Mouse (Mus musculus): ENCODE results near the gene Isoc2a. TPM values are rescaled to one million over a fixed set of nuclear protein-coding genes. Genes with fewer than 3 reads are reported as not detected.

The Isoc2a gene
- polyA plus RNA-seq, 1 experiment from 2014 or later = 0.80 TPM

DNA sequence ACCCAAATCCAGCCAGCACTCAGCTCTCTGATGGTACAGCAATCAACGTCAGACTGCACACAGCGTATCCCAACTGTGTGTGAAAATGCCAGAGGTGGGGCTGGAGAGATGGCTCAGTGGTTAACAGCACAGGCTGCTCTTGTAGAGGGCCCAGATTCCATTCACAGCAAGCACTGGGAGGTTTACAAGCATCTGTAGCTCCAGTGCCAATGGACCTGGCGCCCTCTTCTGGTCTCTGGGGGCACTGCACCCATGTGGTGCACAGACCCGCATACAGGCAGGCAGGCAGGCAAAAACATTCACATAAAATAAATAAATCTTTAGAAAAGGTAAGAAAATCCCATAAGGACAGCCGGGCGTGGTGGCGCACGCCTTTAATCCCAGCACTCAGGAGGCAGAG, 24.2 kb downstream of the Isoc2a start:
- Histone ChIP-seq H3K9me3 (peaks cover 6% of the 10 kb centered on the region; the same call in 1 of the 2 replicates), H3K4me2 (replicated peaks) (no peak overlapping the region), H3K36me3 (no peaks in the 10 kb centered on the region), H3K4me3 (no peak overlapping the region), H3K9ac (replicated peaks) (no peak overlapping the region), H3K27ac (replicated peaks) (no peak overlapping the region), H3K4me1 (peaks cover 6% of the 10 kb centered on the region; the same call in 1 of the 2 replicates), H3K27me3 (peaks cover 16% of the 10 kb centered on the region)
- no peak for ATAC-seq (ENCODE audit: low FRiP score, low read depth)
- WGBS = 45% methylated on average over 8 of the region's 8 CpGs

DNA sequence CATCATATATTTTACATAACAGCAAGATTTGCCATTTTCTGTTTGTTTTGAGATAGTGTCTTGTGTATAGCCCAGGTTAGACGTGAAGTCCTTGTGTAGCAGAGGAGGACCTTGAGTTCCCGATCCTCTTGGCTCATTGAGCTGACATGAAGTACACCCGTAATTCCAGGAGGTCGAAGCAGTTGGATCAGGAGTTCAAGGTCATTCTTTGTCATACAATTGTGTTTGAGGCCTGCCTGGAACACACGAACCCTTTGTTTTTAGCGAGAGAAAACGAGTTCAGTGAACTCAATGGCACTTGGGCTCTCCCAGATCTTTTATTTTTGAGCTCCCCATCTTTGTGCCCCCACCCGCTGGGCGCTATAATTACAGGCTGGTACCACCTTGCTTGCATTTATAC, 25.5 kb downstream of the Isoc2a start:
- Histone ChIP-seq H3K27ac (replicated peaks) (no peak overlapping the region), H3K4me2 (replicated peaks) (no peak overlapping the region), H3K9me3 (peaks cover 6% of the 10 kb centered on the region; the same call in 1 of the 2 replicates), H3K4me3 (no peak overlapping the region), H3K36me3 (no peaks in the 10 kb centered on the region), H3K27me3 (peaks cover 16% of the 10 kb centered on the region), H3K4me1 (peaks cover 12% of the 10 kb centered on the region), H3K9ac (replicated peaks) (no peak overlapping the region)
- 79% methylated on average over 9 of the region's 9 CpGs for WGBS
- no peak for ATAC-seq (ENCODE audit: low FRiP score, low read depth)

DNA sequence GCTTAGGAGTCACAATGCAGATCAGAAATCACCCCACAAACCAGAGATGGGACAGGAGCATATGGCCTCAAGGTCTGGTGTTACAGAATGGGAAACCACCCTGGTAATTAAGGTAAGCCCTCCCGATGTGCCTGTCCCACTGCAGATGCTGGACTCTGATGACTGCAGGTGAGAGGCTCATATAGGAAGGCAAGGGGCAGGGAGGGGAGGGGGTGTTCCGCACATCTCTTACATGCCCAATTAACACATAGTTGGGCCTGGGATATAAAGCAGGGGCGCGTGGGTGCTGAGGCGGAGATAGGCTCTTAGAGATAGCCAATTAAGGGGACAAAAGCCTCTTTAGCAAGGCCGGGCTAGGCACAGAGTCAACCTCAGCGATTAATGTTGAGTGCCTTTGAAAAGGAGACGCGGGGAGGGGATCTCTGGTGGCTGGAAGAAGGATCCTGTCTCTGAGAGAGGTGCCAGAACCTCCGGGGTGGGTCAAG, 29.6 kb downstream of the Isoc2a start, which contains the start of gene Gm36210:
Gm36210 (minus strand) TSS at position 51 of the 485 bp plus-strand sequence.
- Histone ChIP-seq H3K4me2 (replicated peaks) (no peak within 1 kb of the TSS), H3K4me3 (no peak within 1 kb of the TSS), H3K4me1 (peaks cover 5% of the 10 kb centered on the region; the same call in 1 of the 2 replicates), H3K36me3 (no peaks in the 10 kb centered on the region), H3K27ac (replicated peaks) (no peak within 1 kb of the TSS), H3K27me3 (peaks cover 9% of the 10 kb centered on the region; the same call in 1 of the 2 replicates), H3K9me3 (peaks cover 3% of the 10 kb centered on the region; the same call in 1 of the 2 replicates), H3K9ac (replicated peaks) (no peak within 1 kb of the TSS)
- 49% methylated on average over 10 of the region's 10 CpGs for WGBS
- ATAC-seq (ENCODE audit: low FRiP score, low read depth) = no peak

DNA sequence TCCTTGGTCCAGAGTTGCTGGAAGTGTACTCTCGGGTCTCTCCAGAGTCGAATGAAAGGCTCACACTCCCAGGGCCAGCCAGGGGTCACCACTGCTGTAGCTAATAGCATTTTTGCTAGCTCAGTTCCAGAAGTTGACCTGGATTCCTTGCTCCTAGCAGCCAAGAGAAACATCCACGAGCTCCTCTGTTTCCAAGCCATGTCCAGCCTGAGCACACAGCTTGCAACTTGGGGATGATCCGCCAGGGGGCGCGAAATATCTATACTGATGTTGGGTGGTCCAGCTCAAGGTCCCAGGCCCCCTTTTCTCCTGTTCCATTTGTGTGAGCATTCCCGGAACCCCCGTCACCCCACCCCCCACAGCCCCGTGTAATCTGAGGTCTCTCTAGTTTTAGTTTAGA, 34.6 kb downstream of the Isoc2a start:
- Histone ChIP-seq H3K9ac (replicated peaks) (no peak overlapping the region), H3K27me3 (peaks cover 9% of the 10 kb centered on the region; the same call in 1 of the 2 replicates), H3K4me2 (replicated peaks) (no peak overlapping the region; the same call in 1 of the 2 replicates), H3K9me3 (no peaks in the 10 kb centered on the region), H3K27ac (replicated peaks) (no peak overlapping the region), H3K4me1 (peaks cover 15% of the 10 kb centered on the region), H3K36me3 (no peaks in the 10 kb centered on the region), H3K4me3 (no peak overlapping the region)
- 31% methylated on average over 9 of the region's 9 CpGs for WGBS
- no peak for ATAC-seq (ENCODE audit: low FRiP score, low read depth)

DNA sequence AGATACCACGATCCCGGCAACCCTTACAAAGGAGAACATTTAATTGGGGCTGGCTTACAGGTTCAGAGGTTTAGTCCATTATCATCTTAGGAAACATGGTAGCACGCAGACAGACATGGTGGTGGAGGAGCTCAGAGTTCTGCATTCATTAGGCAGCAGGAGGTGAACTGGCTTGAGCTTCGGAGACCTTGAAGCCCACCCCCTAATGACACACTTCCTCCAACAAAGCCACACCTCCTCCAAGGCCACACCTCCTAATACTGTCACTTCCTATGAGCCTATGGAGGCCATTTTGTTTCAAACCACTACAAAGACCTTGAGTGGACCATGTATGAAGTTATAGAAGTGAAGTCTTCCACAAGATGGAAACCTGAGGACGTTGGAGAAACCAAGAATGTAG, 35.3 kb downstream of the Isoc2a start:
- no peak overlapping the region for H3K27ac ChIP-seq (replicated peaks)
- ATAC-seq (ENCODE audit: low FRiP score, low read depth) = no peak
- H3K36me3 ChIP-seq = 0 out of 2 replicates have a peak, but pooled peaks cover 2% of the 10 kb centered on the region
- no peak overlapping the region for H3K4me2 ChIP-seq (replicated peaks)
- WGBS = 52% methylated on average over 5 of the region's 5 CpGs
- no peak overlapping the region for H3K4me3 ChIP-seq
- peaks cover 9% of the 10 kb centered on the region; the same call in 1 of the 2 replicates for H3K27me3 ChIP-seq
- no peak overlapping the region for H3K9ac ChIP-seq (replicated peaks)
- H3K4me1 ChIP-seq = peaks cover 19% of the 10 kb centered on the region
- H3K9me3 ChIP-seq = no peaks in the 10 kb centered on the region

DNA sequence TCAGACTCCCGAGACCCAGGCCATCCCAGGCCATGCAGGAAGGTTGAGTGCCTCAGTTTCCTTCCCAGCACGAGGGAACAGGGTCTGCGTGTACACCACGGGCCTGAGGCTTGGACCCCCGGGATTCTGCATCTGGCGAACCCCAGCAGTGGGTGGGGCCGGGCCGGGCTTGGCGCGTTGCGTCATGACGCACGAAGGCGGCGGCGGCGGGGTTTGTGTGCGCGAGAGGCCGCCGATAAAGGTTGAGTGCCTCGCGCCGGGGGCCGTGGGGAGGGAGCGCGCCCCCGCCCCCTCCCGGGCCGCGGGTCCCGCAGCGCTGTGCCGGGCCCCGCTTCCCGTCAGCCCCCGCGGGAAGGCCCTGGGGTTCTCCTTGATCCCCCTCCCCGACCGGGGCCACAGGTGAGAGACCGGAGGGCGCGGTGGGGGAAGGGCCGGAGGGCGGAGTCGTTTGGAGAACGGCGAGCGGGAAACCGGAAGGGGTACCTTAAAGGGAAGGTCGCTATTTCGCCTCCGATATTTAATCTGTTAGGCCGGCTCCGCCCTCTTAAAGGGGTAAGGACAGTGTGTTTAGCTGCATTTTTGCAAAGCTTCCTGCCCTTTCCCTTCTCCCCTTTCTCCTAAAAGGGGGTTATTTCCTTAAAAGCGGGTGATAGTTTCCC, 38.2 kb downstream of the Isoc2a start, which contains the start of gene Zfp628:
Zfp628 (plus strand) TSS at position 211 of the 659 bp plus-strand sequence.
- Histone ChIP-seq H3K27ac (replicated peaks) (peak within 1 kb of the TSS; percentile 96), H3K4me1 (peaks cover 20% of the 10 kb centered on the region), H3K9me3 (no peaks in the 10 kb centered on the region), H3K9ac (replicated peaks) (peak within 1 kb of the TSS; percentile 82), H3K4me2 (replicated peaks) (peak within 1 kb of the TSS; percentile 85), H3K36me3 (peaks cover 31% of the 10 kb centered on the region), H3K4me3 (peak within 1 kb of the TSS; percentile 76), H3K27me3 (peaks cover 7% of the 10 kb centered on the region; the same call in 1 of the 2 replicates)
- ATAC-seq (ENCODE audit: low FRiP score, low read depth) = peak; percentile 94
- WGBS = under 1% methylated on average over 56 of the region's 56 CpGs

DNA sequence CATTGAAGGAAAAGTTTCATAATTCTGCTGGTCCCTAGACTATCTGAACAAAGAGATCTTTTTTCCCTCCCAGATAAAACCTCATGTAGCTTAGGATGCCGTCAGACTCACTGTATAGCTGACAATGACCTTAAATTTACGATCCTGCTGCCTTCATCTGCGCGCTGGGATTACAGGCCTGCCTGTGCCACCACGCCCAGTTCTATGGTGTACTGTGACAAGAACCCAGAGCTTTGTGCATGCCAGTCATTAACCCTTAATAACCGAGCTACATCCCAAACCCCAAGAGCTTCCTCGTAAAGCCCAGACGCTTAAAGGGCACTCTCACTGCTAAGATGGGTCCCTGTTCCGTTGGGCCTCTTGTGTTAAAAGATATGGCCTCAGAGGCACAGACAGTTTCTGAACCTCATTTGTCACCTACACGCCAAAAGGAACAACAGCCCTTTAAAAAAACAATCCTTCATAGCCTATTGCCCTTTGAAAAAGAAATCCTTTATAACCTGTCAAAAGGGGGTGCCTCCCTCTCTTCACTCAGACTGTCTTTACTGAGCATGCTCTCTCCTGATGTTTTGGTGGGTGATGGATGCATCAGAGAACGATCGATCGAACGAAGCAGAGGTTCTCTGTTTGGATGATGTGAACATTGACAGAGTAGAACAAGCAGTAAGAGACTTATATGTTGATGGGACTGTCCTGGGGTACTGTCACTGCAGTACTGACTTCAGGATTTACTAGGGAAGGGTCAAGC, 38.9 kb downstream of the Isoc2a start:
- Histone ChIP-seq H3K4me1 (peaks cover 23% of the 10 kb centered on the region), H3K27me3 (peaks cover 2% of the 10 kb centered on the region; the same call in 1 of the 2 replicates), H3K36me3 (peaks cover 38% of the 10 kb centered on the region), H3K27ac (replicated peaks) (peak overlapping the region; percentile 96), H3K4me2 (replicated peaks) (peak overlapping the region; percentile 85), H3K9ac (replicated peaks) (peak overlapping the region; percentile 82), H3K9me3 (no peaks in the 10 kb centered on the region), H3K4me3 (peak overlapping the region; percentile 76)
- 22% methylated on average over 14 of the region's 14 CpGs for WGBS
- ATAC-seq (ENCODE audit: low FRiP score, low read depth) = peak; percentile 36; the same call in 1 of the 2 replicates

- no peak overlapping the region for H3K4me3 ChIP-seq
- H3K9ac ChIP-seq (replicated peaks) = peak overlapping the region; percentile 82; the same call in 1 of the 2 replicates
- peaks cover 40% of the 10 kb centered on the region for H3K4me1 ChIP-seq
- H3K27ac ChIP-seq (replicated peaks) = no peak overlapping the region
- no peaks in the 10 kb centered on the region for H3K9me3 ChIP-seq
- no peak overlapping the region for H3K4me2 ChIP-seq (replicated peaks)
- peaks cover 45% of the 10 kb centered on the region for H3K36me3 ChIP-seq
- 87% methylated on average over 2 of the region's 2 CpGs for WGBS
- H3K27me3 ChIP-seq = no peaks in the 10 kb centered on the region
- no peak for ATAC-seq (ENCODE audit: low FRiP score, low read depth)
These were observed 40.5 kb downstream of the Isoc2a start for GRCm38 (mm10) chr7:4917494-4917893.

GRCm38 (mm10) chr7:4918681-4919080, 41.7 kb downstream of the Isoc2a start:
- no peak for ATAC-seq (ENCODE audit: low FRiP score, low read depth)
- Histone ChIP-seq H3K4me2 (replicated peaks) (no peak overlapping the region), H3K9me3 (no peaks in the 10 kb centered on the region), H3K4me1 (peaks cover 51% of the 10 kb centered on the region), H3K27me3 (no peaks in the 10 kb centered on the region), H3K27ac (replicated peaks) (no peak overlapping the region), H3K4me3 (no peak overlapping the region), H3K9ac (replicated peaks) (no peak overlapping the region), H3K36me3 (peaks cover 45% of the 10 kb centered on the region)
- 92% methylated on average over 15 of the region's 15 CpGs for WGBS

DNA sequence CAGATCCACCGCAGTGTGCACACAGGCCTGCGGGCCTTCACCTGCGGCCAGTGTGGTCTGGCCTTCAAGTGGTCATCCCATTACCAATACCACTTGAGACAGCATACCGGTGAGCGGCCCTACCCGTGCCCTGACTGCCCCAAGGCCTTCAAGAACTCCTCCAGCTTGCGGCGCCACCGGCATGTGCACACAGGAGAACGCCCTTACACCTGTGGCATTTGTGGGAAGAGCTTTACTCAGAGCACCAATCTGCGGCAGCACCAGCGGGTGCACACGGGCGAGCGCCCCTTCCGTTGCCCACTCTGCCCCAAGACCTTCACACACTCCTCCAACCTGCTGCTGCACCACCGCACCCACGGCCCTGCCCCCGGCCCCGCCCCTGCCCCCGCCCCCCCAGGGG, 42.1 kb downstream of the Isoc2a start:
- H3K4me2 ChIP-seq (replicated peaks) = no peak overlapping the region
- H3K9me3 ChIP-seq = no peaks in the 10 kb centered on the region
- H3K27ac ChIP-seq (replicated peaks) = no peak overlapping the region
- H3K4me3 ChIP-seq = no peak overlapping the region
- H3K9ac ChIP-seq (replicated peaks) = no peak overlapping the region
- no peak for ATAC-seq (ENCODE audit: low FRiP score, low read depth)
- 82% methylated on average over 21 of the region's 21 CpGs for WGBS
- no peaks in the 10 kb centered on the region for H3K27me3 ChIP-seq
- peaks cover 55% of the 10 kb centered on the region for H3K4me1 ChIP-seq
- peaks cover 45% of the 10 kb centered on the region for H3K36me3 ChIP-seq

DNA sequence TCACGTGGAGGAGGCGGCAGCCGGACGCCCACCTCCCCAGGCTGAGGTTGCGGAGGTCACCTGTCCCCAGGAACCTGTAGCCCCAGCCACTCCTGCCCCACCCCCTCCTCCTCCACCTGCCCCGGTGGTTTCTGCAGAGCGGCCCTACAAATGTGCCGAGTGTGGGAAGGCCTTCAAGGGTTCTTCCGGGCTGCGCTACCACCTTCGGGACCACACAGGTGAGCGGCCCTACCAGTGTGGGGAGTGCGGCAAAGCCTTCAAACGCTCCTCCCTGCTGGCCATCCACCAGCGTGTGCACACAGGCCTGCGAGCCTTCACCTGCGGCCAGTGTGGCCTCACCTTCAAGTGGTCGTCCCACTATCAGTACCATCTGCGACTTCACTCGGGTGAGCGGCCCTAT, 43.0 kb downstream of the Isoc2a start:
- Histone ChIP-seq H3K4me2 (replicated peaks) (no peak overlapping the region), H3K27me3 (no peaks in the 10 kb centered on the region), H3K9ac (replicated peaks) (peak overlapping the region; percentile 8; the same call in 1 of the 2 replicates), H3K4me3 (no peak overlapping the region), H3K27ac (replicated peaks) (no peak overlapping the region), H3K9me3 (no peaks in the 10 kb centered on the region), H3K4me1 (peaks cover 61% of the 10 kb centered on the region), H3K36me3 (peaks cover 45% of the 10 kb centered on the region)
- ATAC-seq (ENCODE audit: low FRiP score, low read depth) = no peak
- 90% methylated on average over 21 of the region's 21 CpGs for WGBS

GRCm38 (mm10) chr7:4920496-4920895, 43.5 kb downstream of the Isoc2a start:
- Histone ChIP-seq H3K27me3 (no peaks in the 10 kb centered on the region), H3K4me2 (replicated peaks) (0 out of 2 replicates have a peak overlapping the region, but pooled peaks have one; percentile 7), H3K27ac (replicated peaks) (peak overlapping the region; percentile 98), H3K36me3 (peaks cover 45% of the 10 kb centered on the region), H3K4me3 (no peak overlapping the region), H3K9me3 (no peaks in the 10 kb centered on the region), H3K4me1 (peaks cover 67% of the 10 kb centered on the region), H3K9ac (replicated peaks) (peak overlapping the region; percentile 50; the same call in 1 of the 2 replicates)
- WGBS = 90% methylated on average over 19 of the region's 19 CpGs
- no peak for ATAC-seq (ENCODE audit: low FRiP score, low read depth)

Measured in midbrain, embryonic 12.5 days (tissue).